Mouse (Mus musculus) c-Kit-positive CD71-negative TER-119-negative erythroid progenitor cells, embryonic 14.5 days (primary cell): ENCODE results near the gene Wrnip1.

ENCODE experiments used
- DNase-seq: peaks from one replicate; pipeline ENCODE4 v3.0.0-alpha.2; 2013; ENCODE audit warnings: low read depth

Gene Wrnip1

GRCm38 (mm10) chr13:32807624-32808023, 5.8 kb downstream of the Wrnip1 start:
- DNase-seq, result no peak

- no peak for DNase-seq
Observed at GRCm38 (mm10) chr13:32819241-32819640, 17.4 kb downstream of the Wrnip1 start.

GRCm38 (mm10) chr13:32819926-32820325, 18.1 kb downstream of the Wrnip1 start:
- DNase-seq, result no peak

- DNase-seq, result no peak
Observed at GRCm38 (mm10) chr13:32821671-32822070, 19.8 kb downstream of the Wrnip1 start.

GRCm38 (mm10) chr13:32823126-32823525, 21.3 kb downstream of the Wrnip1 start:
- no peak for DNase-seq

- DNase-seq, result no peak
Observed at GRCm38 (mm10) chr13:32824377-32825330, 22.8 kb downstream of the Wrnip1 start.

- no peak for DNase-seq
Observed at GRCm38 (mm10) chr13:32825546-32825945, 23.7 kb downstream of the Wrnip1 start.

GRCm38 (mm10) chr13:32827111-32827822, 25.4 kb downstream of the Wrnip1 start:
- no peak for DNase-seq

GRCm38 (mm10) chr13:32827951-32828350, 26.1 kb downstream of the Wrnip1 start:
- no peak for DNase-seq

GRCm38 (mm10) chr13:32828886-32829285, 27.0 kb downstream of the Wrnip1 start:
- no peak for DNase-seq

- no peak for DNase-seq
Observed at GRCm38 (mm10) chr13:32831505-32832273, 29.9 kb downstream of the Wrnip1 start.

- no peak for DNase-seq
Observed at GRCm38 (mm10) chr13:32832776-32833175, 30.9 kb downstream of the Wrnip1 start.

- no peak for DNase-seq
Observed at GRCm38 (mm10) chr13:32833237-32833636, 31.4 kb downstream of the Wrnip1 start.

GRCm38 (mm10) chr13:32834513-32834912, 32.7 kb downstream of the Wrnip1 start:
- no peak for DNase-seq

- no peak for DNase-seq
Observed at GRCm38 (mm10) chr13:32839314-32839713, 37.5 kb downstream of the Wrnip1 start.

GRCm38 (mm10) chr13:32841349-32841748, 39.5 kb downstream of the Wrnip1 start:
- no peak for DNase-seq

GRCm38 (mm10) chr13:32846221-32846620, 44.4 kb downstream of the Wrnip1 start:
- DNase-seq, result no peak

- DNase-seq, result no peak
Observed at GRCm38 (mm10) chr13:32849092-32849491, 47.3 kb downstream of the Wrnip1 start.

GRCm38 (mm10) chr13:32849531-32850123, 47.8 kb downstream of the Wrnip1 start:
- DNase-seq, result no peak

- no peak for DNase-seq
Observed at GRCm38 (mm10) chr13:32850156-32850555, 48.3 kb downstream of the Wrnip1 start.

GRCm38 (mm10) chr13:32850668-32851404, 49.0 kb downstream of the Wrnip1 start, which contains the start of gene Serpinb1a:
Gene Serpinb1a (minus strand): TSS chr13:32851185.
- DNase-seq, result no peak
